Mouse (Mus musculus): ENCODE results near the gene Rnf38. TPM values are rescaled to one million over a fixed set of nuclear protein-coding genes. Genes with fewer than 3 reads are reported as not detected.

Rnf38 gene
- total RNA-seq, 4 experiments from 2014 or later, result 34.0 to 51.1 (median 40.4) TPM

- no peak for DNase-seq
Observed at GRCm38 (mm10) chr4:44223444-44223843, 10.1 kb downstream of the Rnf38 start.

- DNase-seq, result no peak
Observed at GRCm38 (mm10) chr4:44216797-44217442, 16.7 kb downstream of the Rnf38 start.

GRCm38 (mm10) chr4:44199968-44200367 lies 33.6 kb downstream of the Rnf38 start:
- DNase-seq, result no peak

GRCm38 (mm10) chr4:44187431-44187830 lies 46.2 kb downstream of the Rnf38 start:
- DNase-seq, result no peak

GRCm38 (mm10) chr4:44183862-44184261 lies 49.7 kb downstream of the Rnf38 start:
- DNase-seq, result no peak

- peak; percentile 29 for DNase-seq
Observed at GRCm38 (mm10) chr4:44179748-44180147, 53.8 kb downstream of the Rnf38 start.

- peak; percentile 28 for DNase-seq
Observed at GRCm38 (mm10) chr4:44173177-44173576, 60.4 kb downstream of the Rnf38 start.

- no peak for DNase-seq
Observed at GRCm38 (mm10) chr4:44172676-44173075, 60.9 kb downstream of the Rnf38 start.

- no peak for DNase-seq
Observed at GRCm38 (mm10) chr4:44169884-44170283, 63.7 kb downstream of the Rnf38 start.

GRCm38 (mm10) chr4:44168816-44169215 lies 64.8 kb downstream of the Rnf38 start:
- DNase-seq, result no peak

- DNase-seq, result peak; percentile 95
Observed at GRCm38 (mm10) chr4:44168231-44168647, 65.3 kb downstream of the Rnf38 start.

GRCm38 (mm10) chr4:44167397-44168121 lies 66.0 kb downstream of the Rnf38 start:
- DNase-seq, result peak; percentile 76

GRCm38 (mm10) chr4:44166702-44167396 lies 66.7 kb downstream of the Rnf38 start:
- no peak for DNase-seq

- DNase-seq, result no peak
Observed at GRCm38 (mm10) chr4:44164621-44165020, 69.0 kb downstream of the Rnf38 start.

GRCm38 (mm10) chr4:44163034-44163433 lies 70.6 kb downstream of the Rnf38 start:
- no peak for DNase-seq

- no peak for DNase-seq
Observed at GRCm38 (mm10) chr4:44160990-44161689, 72.4 kb downstream of the Rnf38 start.

GRCm38 (mm10) chr4:44159839-44160238 lies 73.8 kb downstream of the Rnf38 start:
- DNase-seq, result no peak

GRCm38 (mm10) chr4:44156481-44156880 lies 77.1 kb downstream of the Rnf38 start:
- DNase-seq, result no peak

GRCm38 (mm10) chr4:44154884-44155283 lies 78.7 kb downstream of the Rnf38 start:
- no peak for DNase-seq

GRCm38 (mm10) chr4:44152904-44153303 lies 80.7 kb downstream of the Rnf38 start:
- no peak for DNase-seq

- DNase-seq, result no peak
Observed at GRCm38 (mm10) chr4:44126805-44127204, 106.8 kb downstream of the Rnf38 start.

GRCm38 (mm10) chr4:44119410-44120201 lies 114.0 kb downstream of the Rnf38 start:
- DNase-seq, result no peak

Data from adrenal gland, adult 8-10 months (tissue).